Mouse (Mus musculus) myocyte (in vitro differentiated cells): ENCODE results near the gene Sag. TPM values are rescaled to one million over a fixed set of nuclear protein-coding genes. Genes with fewer than 3 reads are reported as not detected.
A peak's percentile ranks its signal among the peaks of the same experiment; 100 is the strongest.
"Not testable (repeated sequence)": the region's sequence is repeated elsewhere in the genome, so short reads cannot be mapped to it uniquely, and the experiment has no call there.

Source experiments
- H3K27me3 ChIP-seq: one replicate; pipeline ENCODE4 v1.6.1; 2011; ENCODE audit not compliant: control insufficient read depth, insufficient read depth, insufficient read length
- H3K36me3 ChIP-seq: one replicate; pipeline ENCODE4 v1.6.1; 2011; ENCODE audit not compliant: control insufficient read depth, insufficient read depth
- H3K4me2 ChIP-seq: one replicate; pipeline ENCODE4 v1.6.1; 2011; ENCODE audit warnings: low read depth, control low read depth
- H3K4me3 ChIP-seq: one replicate; pipeline ENCODE4 v1.5.1; 2011; ENCODE audit warnings: mild to moderate bottlenecking, control low read depth, moderate library complexity
- H3K79me2 ChIP-seq: one replicate; pipeline ENCODE4 v1.6.1; 2011; ENCODE audit not compliant: control insufficient read depth, insufficient read depth
- H3ac ChIP-seq: one replicate; pipeline ENCODE4 v1.6.1; 2011; ENCODE audit not compliant: control insufficient read depth, insufficient read length
- CEBPB ChIP-seq: IDR thresholded peaks from 2 replicates; pipeline ENCODE4 v1.6.1; 2011; ENCODE audit warnings: mild to moderate bottlenecking, moderate library complexity; ENCODE audit not compliant: poor library complexity, insufficient read depth, severe bottlenecking
- E2F4 ChIP-seq: IDR thresholded peaks from one replicate; pipeline ENCODE4 v1.6.1; 2011; ENCODE audit warnings: mild to moderate bottlenecking, control low read depth, moderate library complexity; ENCODE audit not compliant: insufficient read depth
- MAX ChIP-seq: IDR thresholded peaks from one replicate; pipeline ENCODE4 v1.6.1; 2011; ENCODE audit warnings: low read depth, mild to moderate bottlenecking, control low read depth
- MYOD1 ChIP-seq, 3 experiments: IDR thresholded peaks; one replicate each; pipeline ENCODE4 v1.6.1; 2011; ENCODE audit warnings: control low read depth in 2 of 3, low read depth in 2 of 3, mild to moderate bottlenecking in 2 of 3, moderate library complexity in 1 of 3; ENCODE audit not compliant: insufficient read length in 2 of 3, control insufficient read depth in 1 of 3
- MYOG ChIP-seq, 3 experiments: IDR thresholded peaks; one replicate each; pipeline ENCODE4 v1.6.1; 2011; ENCODE audit warnings: control low read depth in 2 of 3, low read depth in 2 of 3, mild to moderate bottlenecking in 2 of 3; ENCODE audit not compliant: insufficient read length in 2 of 3, control insufficient read depth in 1 of 3, insufficient read depth in 1 of 3
- POLR2A ChIP-seq: IDR thresholded peaks from one replicate; pipeline ENCODE4 v1.6.1; 2011; ENCODE audit warnings: low read depth, mild to moderate bottlenecking, control low read depth, moderate library complexity; ENCODE audit not compliant: insufficient read length
- POLR2AphosphoS2 ChIP-seq: IDR thresholded peaks from one replicate; pipeline ENCODE4 v1.6.1; 2011; ENCODE audit warnings: low read depth, control low read depth; ENCODE audit not compliant: insufficient read length
- REST ChIP-seq: IDR thresholded peaks from one replicate; pipeline ENCODE4 v1.6.1; 2011; ENCODE audit warnings: mild to moderate bottlenecking, control low read depth, moderate library complexity; ENCODE audit not compliant: insufficient read depth, insufficient read length
- SRF ChIP-seq: IDR thresholded peaks from one replicate; pipeline ENCODE4 v1.6.1; 2011; ENCODE audit warnings: low read depth; ENCODE audit not compliant: control insufficient read depth, insufficient read length
- TCF12 ChIP-seq: IDR thresholded peaks from one replicate; pipeline ENCODE4 v1.6.1; 2011; ENCODE audit warnings: mild to moderate bottlenecking, control low read depth; ENCODE audit not compliant: poor library complexity, insufficient read depth, severe bottlenecking
- TCF3 ChIP-seq: IDR thresholded peaks from one replicate; pipeline ENCODE4 v1.6.1; 2011; ENCODE audit warnings: low read depth, control low read depth; ENCODE audit not compliant: insufficient read length
- USF1 ChIP-seq: IDR thresholded peaks from one replicate; pipeline ENCODE4 v1.6.1; 2011; ENCODE audit warnings: low read depth, mild to moderate bottlenecking, control low read depth, moderate library complexity
- polyA plus RNA-seq: library from polyadenylated mRNA; unstranded; fragments of >200 nt; fragmentation: generic; extraction: Trizol; gene quantifications from one replicate; pipeline ENCODE4 v1.2.1, GENCODE M21; 2012; ENCODE audit warnings: missing spikeins

Sag gene
- polyA plus RNA-seq, 1 experiment, result 0.72 TPM

DNA sequence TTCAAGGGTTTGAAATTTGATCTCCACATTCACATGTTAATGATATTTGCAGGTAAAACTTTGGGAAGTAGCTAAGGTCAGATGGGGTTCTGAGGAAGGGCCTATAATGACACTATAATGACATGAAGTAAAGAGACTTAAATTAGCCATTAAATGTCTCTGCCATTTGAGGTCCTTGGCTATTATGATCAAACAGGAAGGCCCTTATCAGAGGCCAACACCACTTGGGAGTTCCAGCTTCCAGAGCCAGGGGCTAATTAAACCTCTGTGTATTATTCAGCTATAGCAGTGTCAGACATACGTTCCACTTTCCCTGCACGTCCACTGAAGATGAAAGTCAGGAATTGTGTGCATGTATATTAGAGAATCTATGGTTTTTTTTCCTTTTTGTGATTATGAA, 23.0 kb downstream of the Sag start:
- Histone ChIP-seq H3K4me3 (no peak overlapping the region), H3K4me2 (no peak overlapping the region), H3K79me2 (no peaks in the 10 kb centered on the region), H3K27me3 (no peaks in the 10 kb centered on the region), H3ac (no peak overlapping the region), H3K36me3 (no peaks in the 10 kb centered on the region)
- no peak for TF ChIP-seq MYOD1 (IDR thresholded peaks at IDR 0.05; ENCODE audit: control insufficient read depth in 1 of 3, insufficient read length in 2 of 3, low read depth in 2 of 3)
- no peak for TF ChIP-seq E2F4
- TF ChIP-seq SRF, result no peak
- TF ChIP-seq TCF12, result no peak
- no peak for TF ChIP-seq TCF3
- no peak for TF ChIP-seq POLR2AphosphoS2
- TF ChIP-seq MYOG (IDR thresholded peaks at IDR 0.05; ENCODE audit: control insufficient read depth in 1 of 3, insufficient read depth in 1 of 3, insufficient read length in 2 of 3, low read depth in 2 of 3), result no peak
- no peak for TF ChIP-seq REST
- TF ChIP-seq CEBPB, result no peak
- TF ChIP-seq POLR2A, result no peak
- no peak for TF ChIP-seq MAX
- TF ChIP-seq USF1, result no peak

- H3ac ChIP-seq, H3K79me2 ChIP-seq, H3K36me3 ChIP-seq, H3K27me3 ChIP-seq, H3K4me2 ChIP-seq, H3K4me3 ChIP-seq: not testable (repeated sequence)
Measured at GRCm38 (mm10) chr1:87827476-87827875, 24.0 kb downstream of the Sag start.

DNA sequence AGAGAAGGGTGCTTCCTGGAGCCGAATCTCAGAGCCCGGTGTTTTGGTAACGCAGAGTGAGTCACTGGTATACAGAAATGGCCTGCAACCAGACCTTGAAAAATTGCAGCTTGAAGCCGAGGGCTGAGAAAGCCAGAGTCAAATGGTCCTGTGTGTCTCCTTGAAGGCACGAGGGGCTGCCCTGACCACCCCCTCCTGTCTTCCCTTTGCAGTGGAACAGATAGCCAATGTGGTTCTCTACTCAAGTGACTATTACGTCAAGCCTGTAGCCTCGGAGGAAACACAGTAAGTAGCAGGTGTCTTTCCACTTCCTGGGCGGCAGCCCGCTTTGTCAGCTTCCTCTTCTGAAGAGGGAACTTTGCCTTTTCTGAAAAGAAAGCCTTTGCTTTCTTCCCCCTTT, 24.7 kb downstream of the Sag start:
- H3K27me3 ChIP-seq, result no peaks in the 10 kb centered on the region
- H3K79me2 ChIP-seq, result no peaks in the 10 kb centered on the region
- H3K4me3 ChIP-seq, result no peak overlapping the region
- peak overlapping the region; percentile 10 for H3K4me2 ChIP-seq
- H3ac ChIP-seq, result no peak overlapping the region
- H3K36me3 ChIP-seq, result no peaks in the 10 kb centered on the region
- no peak for TF ChIP-seq MYOG (IDR thresholded peaks at IDR 0.05; ENCODE audit: control insufficient read depth in 1 of 3, insufficient read depth in 1 of 3, insufficient read length in 2 of 3, low read depth in 2 of 3)
- TF ChIP-seq POLR2A, result no peak
- no peak for TF ChIP-seq MYOD1 (IDR thresholded peaks at IDR 0.05; ENCODE audit: control insufficient read depth in 1 of 3, insufficient read length in 2 of 3, low read depth in 2 of 3)
- TF ChIP-seq REST, result no peak
- TF ChIP-seq USF1, result no peak
- no peak for TF ChIP-seq SRF
- no peak for TF ChIP-seq MAX
- no peak for TF ChIP-seq TCF3

DNA sequence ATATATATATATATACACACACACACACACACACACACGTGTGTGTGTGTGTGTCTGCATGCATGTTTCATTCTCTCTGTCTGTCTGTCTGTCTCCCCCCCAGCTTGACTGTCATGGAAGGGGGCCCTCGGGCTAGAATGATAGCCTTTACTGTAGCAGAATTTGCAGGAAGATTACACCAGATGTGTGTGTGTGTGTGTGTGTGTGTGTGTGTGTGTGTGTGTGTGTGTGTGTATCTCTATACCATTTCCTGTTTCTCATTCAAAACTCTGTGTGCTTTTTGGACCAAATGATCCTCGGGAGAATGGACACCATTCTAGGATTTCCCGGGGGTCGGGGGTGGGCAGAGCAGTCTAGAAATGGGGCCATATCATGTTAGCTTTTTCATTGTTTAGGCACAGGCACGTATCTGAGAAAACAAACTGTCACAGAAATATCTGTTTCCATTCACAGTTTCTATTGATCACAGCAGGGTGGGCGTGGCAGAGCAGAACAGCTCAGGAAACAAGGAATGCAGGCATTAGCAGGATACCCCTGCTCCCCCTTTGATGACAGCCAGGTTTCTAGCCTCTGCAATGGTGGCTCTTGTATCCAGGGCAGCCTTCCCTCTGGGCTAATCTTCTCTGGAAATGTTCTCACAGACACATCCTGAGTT, 25.6 kb downstream of the Sag start:
- Histone ChIP-seq H3K27me3 (no peaks in the 10 kb centered on the region), H3K79me2 (no peaks in the 10 kb centered on the region), H3K4me2 (no peak overlapping the region), H3K4me3 (no peak overlapping the region), H3ac (no peak overlapping the region), H3K36me3 (no peaks in the 10 kb centered on the region)
- TF ChIP-seq POLR2A (no peak), SRF (no peak), MYOD1 (IDR thresholded peaks at IDR 0.05; ENCODE audit: control insufficient read depth in 1 of 3, insufficient read length in 2 of 3, low read depth in 2 of 3) (no peak), MYOG (IDR thresholded peaks at IDR 0.05; ENCODE audit: control insufficient read depth in 1 of 3, insufficient read depth in 1 of 3, insufficient read length in 2 of 3, low read depth in 2 of 3) (no peak), USF1 (no peak), TCF3 (no peak), CEBPB (no peak), MAX (no peak), REST (no peak), TCF12 (no peak), POLR2AphosphoS2 (no peak), E2F4 (no peak)

GRCm38 (mm10) chr1:87829621-87830211, 26.2 kb downstream of the Sag start:
- no peak overlapping the region for H3K4me2 ChIP-seq
- H3K4me3 ChIP-seq, result no peak overlapping the region
- H3K36me3 ChIP-seq, result no peaks in the 10 kb centered on the region
- H3K27me3 ChIP-seq, result no peaks in the 10 kb centered on the region
- no peak for TF ChIP-seq CEBPB
- no peak for TF ChIP-seq POLR2A
- TF ChIP-seq MYOG (IDR thresholded peaks at IDR 0.05; ENCODE audit: control insufficient read depth in 1 of 3, insufficient read depth in 1 of 3, insufficient read length in 2 of 3, low read depth in 2 of 3), result no peak
- TF ChIP-seq MYOD1 (IDR thresholded peaks at IDR 0.05; ENCODE audit: control insufficient read depth in 1 of 3, insufficient read length in 2 of 3, low read depth in 2 of 3), result no peak
- no peak for TF ChIP-seq TCF3
- no peak for TF ChIP-seq POLR2AphosphoS2
- no peak for TF ChIP-seq E2F4
- no peak for TF ChIP-seq REST
- TF ChIP-seq SRF, result no peak
- no peak for TF ChIP-seq TCF12
- H3K79me2 ChIP-seq, result no peaks in the 10 kb centered on the region
- H3ac ChIP-seq, result no peak overlapping the region
